Mouse (Mus musculus): Measurements from ENCODE around the gene Mrps6. TPM values are rescaled to one million over a fixed set of nuclear protein-coding genes. Genes with fewer than 3 reads are reported as not detected.

The Mrps6 gene
- polyA plus RNA-seq, 1 experiment: 64.2 TPM

DNA sequence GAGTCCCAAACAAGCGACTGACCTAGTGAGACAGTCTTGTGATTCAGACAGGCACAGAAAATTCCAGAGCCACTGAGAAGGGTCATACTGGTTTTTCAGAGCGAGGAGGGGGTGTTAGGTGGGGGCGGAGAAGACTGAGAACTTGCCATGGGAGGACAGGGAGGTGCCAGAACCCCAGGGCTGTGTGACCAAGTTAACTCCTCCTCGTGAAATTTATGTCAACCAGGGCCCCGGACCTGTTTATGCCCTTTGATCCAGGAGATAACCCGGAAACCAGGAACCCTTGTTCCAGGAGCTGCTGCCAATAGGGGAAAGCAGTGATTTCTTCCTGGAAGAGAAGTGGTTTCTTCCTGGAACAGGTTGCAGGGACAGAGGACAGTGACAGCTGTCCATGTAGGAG lies 101.0 kb downstream of the Mrps6 start:
- Histone ChIP-seq H3K27me3 (ENCODE audit: control insufficient read depth, insufficient read depth, low read length, poor library complexity, severe bottlenecking) (no peaks in the 10 kb centered on the region), H3K4me3 (ENCODE audit: low read depth, low read length) (peak overlapping the region; percentile 64), H3K36me3 (ENCODE audit: control insufficient read depth, insufficient read depth, low read length, poor library complexity, severe bottlenecking) (no peaks in the 10 kb centered on the region), H3K4me1 (ENCODE audit: control insufficient read depth, insufficient read depth, low read length) (no peaks in the 10 kb centered on the region), H3K9me3 (replicated peaks; ENCODE audit: control insufficient read depth, insufficient read depth, low read length, poor library complexity, severe bottlenecking) (no peaks in the 10 kb centered on the region), H3K9ac (ENCODE audit: low read depth, poor library complexity, severe bottlenecking) (peak overlapping the region; percentile 49), H3K27ac (ENCODE audit: insufficient read depth, low read length) (no peak overlapping the region)
- no peak for TF ChIP-seq EP300 (IDR thresholded peaks at IDR 0.05; ENCODE audit: insufficient read depth, low read depth, low read length)
- no peak for TF ChIP-seq POLR2A (IDR thresholded peaks at IDR 0.05; ENCODE audit: insufficient read depth, low read length)
- no peak for TF ChIP-seq CTCF (IDR thresholded peaks at IDR 0.05; ENCODE audit: low read depth, low read length)

Other genes starting within 250 kb of the Mrps6 start
- not detected in 2 replicates for gene Gm49711, start within 50 bp of the Mrps6 start, polyA plus RNA-seq (2011; ENCODE audit: insufficient read depth, insufficient read length, low read depth, missing spikeins)
- gene Slc5a3, start 52 bp downstream of the Mrps6 start, polyA plus RNA-seq (2011; ENCODE audit: insufficient read depth, insufficient read length, low read depth, missing spikeins): 21.0 and 23.4 TPM in 2 replicates
- gene Kcne2, start 234.1 kb downstream of the Mrps6 start, polyA plus RNA-seq (2011; ENCODE audit: insufficient read depth, insufficient read length, low read depth, missing spikeins): not detected in 2 replicates
- gene Smim11, start 243.0 kb downstream of the Mrps6 start, polyA plus RNA-seq (2011; ENCODE audit: insufficient read depth, insufficient read length, low read depth, missing spikeins): 28.7 and 37.2 TPM in 2 replicates